Mouse (Mus musculus) kidney, adult 2 months (tissue): ENCODE measurements at regions not wholly inside any gene's neighbourhood (a gene's known extent, or its start where the extent isn't known, plus 50 kb on each side); places are given as distances from the start of the nearest gene placed in this dataset.

ENCODE experiments used
- CTCF ChIP-seq: fragments of 200-500 bp; conservative IDR thresholded peaks from 2 replicates; pipeline ENCODE4 v1.5.1; 2011; ENCODE audit warnings: low read depth, mild to moderate bottlenecking, control low read depth, low read length, moderate library complexity, mixed read lengths; ENCODE audit not compliant: insufficient read depth, insufficient read length
- POLR2A ChIP-seq: fragments of 200-500 bp; IDR thresholded peaks from one replicate; pipeline ENCODE4 v1.6.1; 2011; ENCODE audit warnings: low read depth, low read length, control low read depth

GRCm38 (mm10) chr14:123110533-123110932, 126.7 kb upstream of the Tmtc4 start:
- TF ChIP-seq POLR2A (no peak), CTCF (no peak)
